ENCODE assay signal across 10 mouse cellular contexts in the genomic region with DNA sequence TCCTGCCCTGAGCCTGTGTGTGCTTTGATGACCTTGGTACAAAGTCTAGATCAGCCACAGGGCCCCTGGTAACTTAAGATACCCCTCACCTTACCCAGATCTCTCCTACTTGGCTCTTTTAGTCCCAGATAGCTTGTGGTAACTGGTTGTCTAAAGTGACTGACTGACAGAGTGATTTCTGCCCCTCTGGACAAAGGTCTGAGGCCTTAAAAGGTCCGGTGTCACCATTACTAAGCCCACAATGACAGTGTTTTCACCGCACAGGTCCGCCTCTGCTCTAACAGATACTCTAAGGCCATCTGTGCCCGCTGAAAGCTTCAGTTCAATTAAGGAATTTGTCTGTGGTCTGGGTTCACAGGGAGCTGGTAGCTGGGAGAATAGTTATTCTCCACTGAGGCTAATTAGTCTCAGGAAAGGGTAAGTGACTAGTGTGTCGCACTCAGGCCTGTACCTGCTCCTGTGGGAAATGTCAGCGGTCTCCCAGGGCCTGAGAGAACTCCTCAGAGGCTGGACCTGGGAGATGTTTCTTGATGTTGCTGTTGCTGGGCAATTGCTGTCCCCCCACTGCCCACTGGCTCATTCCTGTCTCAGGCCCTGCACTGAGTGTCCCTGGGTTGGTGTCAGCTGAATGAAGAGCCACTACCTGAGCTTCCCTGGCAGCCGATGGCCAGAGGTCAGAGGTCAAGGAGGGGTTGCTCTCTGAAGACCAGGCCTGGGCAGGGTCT. TPM values are rescaled to one million over a fixed set of nuclear protein-coding genes. Genes with fewer than 3 reads are reported as not detected.
DNase-seq lines count a peak whose midpoint lies in the region; ATAC-seq and TF ChIP-seq lines count a peak whose summit lies in the region.
"Had no signal": no experiment of that assay in that cellular context is flagged by ENCODE, and none has a peak within 500 bp of the region (broad histone marks: within the 10 kb centered on the region; RNA-seq: fewer than 3 reads in every experiment).

No protein-coding gene starts in this region.

- TF ChIP-seq EP300 in liver, embryonic 14.5 days (IDR thresholded peaks at IDR 0.05; ENCODE audit: low read depth), result no peak

- H3K27me3 ChIP-seq in lung, embryonic 14.5 days (ENCODE audit: insufficient read depth, low read length), result no peaks in the 10 kb centered on the region
- no peaks in the 10 kb centered on the region for H3K27me3 ChIP-seq in heart, embryonic 16.5 days (ENCODE audit: control insufficient read depth, insufficient read depth, low read length)
- H3K27me3 ChIP-seq in liver, embryonic 14.5 days (ENCODE audit: control insufficient read depth, insufficient read depth, low read length), result no peaks in the 10 kb centered on the region
- H3K27me3 ChIP-seq: hindbrain, embryonic 15.5 days; neural tube, embryonic 13.5 days had no signal

- H3K27ac ChIP-seq in lung, embryonic 14.5 days (ENCODE audit: low read depth), result peak overlapping the region; percentile 61
- peak overlapping the region; percentile 69 for H3K27ac ChIP-seq in heart, embryonic 16.5 days (ENCODE audit: low read length)
- peak overlapping the region; percentile 86 for H3K27ac ChIP-seq in liver, embryonic 14.5 days
- H3K27ac ChIP-seq: hindbrain, embryonic 15.5 days; neural tube, embryonic 13.5 days had no signal

- ATAC-seq in lung, embryonic 14.5 days (ENCODE audit: insufficient read depth), result no peak
- ATAC-seq in heart, embryonic 16.5 days (replicated peaks; ENCODE audit: extremely low read depth, insufficient read depth, low FRiP score), result no peak
- no peak for ATAC-seq in liver, embryonic 14.5 days (ENCODE audit: insufficient read depth)

- H3K4me1 ChIP-seq in lung, embryonic 14.5 days (ENCODE audit: insufficient read depth), result peaks cover 26% of the 10 kb centered on the region
- peaks cover 46% of the 10 kb centered on the region for H3K4me1 ChIP-seq in heart, embryonic 16.5 days (ENCODE audit: control insufficient read depth, insufficient read depth, low read length)
- peaks cover 71 to 87% of the 10 kb centered on the region in 2 experiments for H3K4me1 ChIP-seq in liver, embryonic 14.5 days (replicated peaks; ENCODE audit: control insufficient read depth in 2 of 2, insufficient read depth in 2 of 2, low read length in 1 of 2)

- peak; percentile 28 to 60 for DNase-seq in adrenal gland, adult (ENCODE audit: inconsistent age in 2 of 2, low spot score in 1 of 2)
- no peak for DNase-seq in adrenal gland, postnatal 36 days
- DNase-seq in lung, embryonic 14.5 days, result no peak
- no peak for DNase-seq in lung, postnatal 4 days
- DNase-seq in liver, embryonic 14.5 days (ENCODE audit: low read depth in 3 of 3, low spot score in 3 of 3), result no peak
- no peak for DNase-seq in left cerebral cortex, postnatal 4 days
- DNase-seq in left cerebral cortex, postnatal 14 days (ENCODE audit: low spot score in 2 of 2), result no peak

- H3K4me3 ChIP-seq in lung, embryonic 14.5 days (ENCODE audit: low read depth, low read length), result no peak overlapping the region
- no peak overlapping the region for H3K4me3 ChIP-seq in heart, embryonic 16.5 days (ENCODE audit: low read length)
- H3K4me3 ChIP-seq in liver, embryonic 14.5 days (ENCODE audit: insufficient read depth in 1 of 2, low read depth in 2 of 2, low read length in 2 of 2), result 0 out of 4 replicates have a peak overlapping the region, but pooled peaks of 1 of the 2 experiments have one; percentile 7
- H3K4me3 ChIP-seq: hindbrain, embryonic 15.5 days; neural tube, embryonic 13.5 days had no signal

- H3K4me2 ChIP-seq in lung, embryonic 14.5 days, result no peak overlapping the region
- H3K4me2 ChIP-seq in heart, embryonic 16.5 days (ENCODE audit: low read depth, low read length), result 0 out of 2 replicates have a peak overlapping the region, but pooled peaks have one; percentile 4
- H3K4me2 ChIP-seq in liver, embryonic 14.5 days (ENCODE audit: low read depth), result peak overlapping the region; percentile 82
- H3K4me2 ChIP-seq: hindbrain, embryonic 15.5 days; neural tube, embryonic 13.5 days had no signal

- H3K9me3 ChIP-seq in lung, embryonic 14.5 days (ENCODE audit: low read depth, low read length), result no peaks in the 10 kb centered on the region
- H3K9me3 ChIP-seq in heart, embryonic 16.5 days (replicated peaks; ENCODE audit: control insufficient read depth, low read length), result no peaks in the 10 kb centered on the region
- H3K9me3 ChIP-seq in liver, embryonic 14.5 days (ENCODE audit: control insufficient read depth, low read length), result no peaks in the 10 kb centered on the region
- H3K9me3 ChIP-seq: hindbrain, embryonic 15.5 days; neural tube, embryonic 13.5 days had no signal

- 66% methylated on average over 7 of the region's 7 CpGs for WGBS in lung, embryonic 14.5 days
- WGBS in heart, embryonic 16.5 days, result 70% methylated on average over 7 of the region's 7 CpGs
- 43% methylated on average over 7 of the region's 7 CpGs for WGBS in liver, embryonic 14.5 days (ENCODE audit: insufficient replicate concordance)

- H3K9ac ChIP-seq in lung, embryonic 14.5 days, result 0 out of 2 replicates have a peak overlapping the region, but pooled peaks have one; percentile 7
- H3K9ac ChIP-seq in heart, embryonic 16.5 days (ENCODE audit: low read length), result peak overlapping the region; percentile 7; the same call in 1 of the 2 replicates
- peak overlapping the region; percentile 63 for H3K9ac ChIP-seq in liver, embryonic 14.5 days (replicated peaks)
- H3K9ac ChIP-seq: hindbrain, embryonic 15.5 days; neural tube, embryonic 13.5 days had no signal

- intact Hi-C loops in left cerebral cortex, postnatal 4 days (cut with DNase I), result no loop called here
- intact Hi-C loops in left cerebral cortex, postnatal 14 days (cut with DNase I), result no loop called here

- no peak for TF ChIP-seq CTCF in lung, embryonic 14.5 days (IDR thresholded peaks at IDR 0.05; ENCODE audit: low read depth)
- TF ChIP-seq CTCF in liver, embryonic 14.5 days (IDR thresholded peaks at IDR 0.05; ENCODE audit: low read depth), result no peak

- H3K36me3 ChIP-seq in lung, embryonic 14.5 days (ENCODE audit: insufficient read depth), result no peaks in the 10 kb centered on the region
- H3K36me3 ChIP-seq in heart, embryonic 16.5 days (ENCODE audit: control insufficient read depth, insufficient read depth), result no peaks in the 10 kb centered on the region
- H3K36me3 ChIP-seq in liver, embryonic 14.5 days (replicated peaks; ENCODE audit: control insufficient read depth, insufficient read depth, low read depth), result no peaks in the 10 kb centered on the region
- H3K36me3 ChIP-seq: hindbrain, embryonic 15.5 days; neural tube, embryonic 13.5 days had no signal

RNA-seq across cellular contexts. Expression of gene Zfp36l2, which starts 41.1 kb away (rescaled TPM):
- 10 to 100 TPM; 71.6 to 77.9 TPM for total RNA-seq in adrenal gland, postnatal 36 days (2021)
- 20.8 and 21.9 TPM in 2 replicates for polyA plus RNA-seq in lung, embryonic 14.5 days (2014; fragmentation: Nextera tagmentation; extraction: Ambion mirVana)
- 5.9 and 7.7 TPM in 2 replicates for polyA plus RNA-seq in heart, embryonic 16.5 days (2015; fragmentation: Nextera tagmentation; extraction: Ambion mirVana)
- 22.7 and 27.3 TPM in 2 replicates for polyA plus RNA-seq in liver, embryonic 14.5 days (2012; rRNA removed)
- 9.9 and 11.6 TPM in 2 replicates for polyA plus RNA-seq in liver, embryonic 14.5 days (2014; fragmentation: Nextera tagmentation; extraction: Ambion mirVana)
- 10 to 100 TPM; 23.3 to 24.3 TPM for total RNA-seq in left cerebral cortex, postnatal 4 days (2021)
- total RNA-seq in left cerebral cortex, postnatal 14 days (2021), result 10 to 100 TPM; 16.6 to 26.1 TPM

Comparison
In these comparisons a context has a peak if more than half of its experiments do, and no peak if none do; other contexts are left out.
1. DNase-seq: peak in adrenal gland, adult (2 of 2); none in adrenal gland, postnatal 36 days (0 of 2), lung, embryonic 14.5 days (single experiment), lung, postnatal 4 days (0 of 2), liver, embryonic 14.5 days (0 of 3), left cerebral cortex, postnatal 4 days (single experiment) and left cerebral cortex, postnatal 14 days (0 of 2).
2. H3K9ac ChIP-seq: peak in every context shown above with its lines; median percentile 63 in liver, embryonic 14.5 days; 7 in lung, embryonic 14.5 days; 7 in heart, embryonic 16.5 days.
3. Peak in every context shown above with its lines, with median percentiles within 50 percentile points of each other: H3K27ac ChIP-seq.